Mouse (Mus musculus): Measurements from ENCODE around the gene Ube2g1. TPM values are rescaled to one million over a fixed set of nuclear protein-coding genes. Genes with fewer than 3 reads are reported as not detected.
"Not testable (repeated sequence)": the region's sequence is repeated elsewhere in the genome, so short reads cannot be mapped to it uniquely, and the experiment has no call there.

Ube2g1 gene
- polyA plus RNA-seq, 1 experiment from 2014 or later = 90.3 TPM

DNA sequence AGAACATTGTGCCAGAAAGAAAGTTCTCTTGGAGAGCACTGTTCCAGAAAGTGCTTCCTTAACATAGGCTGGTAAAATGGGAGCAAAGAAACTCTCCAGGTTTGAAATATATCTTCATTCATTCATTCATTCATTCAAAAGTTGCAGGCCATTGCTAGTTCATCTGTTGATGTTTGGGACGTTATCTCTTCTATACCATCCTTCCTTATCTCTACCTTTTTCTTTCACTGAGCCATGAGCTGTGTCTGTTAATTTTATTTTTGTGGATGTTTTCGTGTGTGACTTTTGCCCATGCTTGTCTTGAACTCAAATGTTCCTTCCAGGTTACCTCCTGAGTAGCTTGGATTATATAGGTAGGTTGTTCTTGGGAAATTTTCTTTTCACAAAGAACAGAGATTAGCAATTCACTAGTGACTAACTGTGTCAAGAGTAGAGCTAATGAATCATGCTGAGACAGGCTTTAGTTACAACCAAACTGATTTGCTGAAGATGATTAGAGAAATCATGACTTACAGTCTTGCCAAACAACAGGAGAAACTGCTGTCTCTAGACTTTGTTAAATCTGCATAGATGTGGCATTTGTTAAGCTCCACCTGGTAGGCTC is 89.4 kb downstream of the Ube2g1 start:
- Histone ChIP-seq H3K9me3 (no peaks in the 10 kb centered on the region), H3K36me3 (no peaks in the 10 kb centered on the region), H3K27me3 (no peaks in the 10 kb centered on the region), H3K9ac (no peak overlapping the region), H3K4me1 (peaks cover 1% of the 10 kb centered on the region), H3K4me3 (no peak overlapping the region), H3K27ac (no peak overlapping the region), H3K4me2 (replicated peaks) (no peak overlapping the region)
- 88% methylated on average over 2 of the region's 2 CpGs for WGBS
- no peak for ATAC-seq (ENCODE audit: insufficient number of reproducible peaks, insufficient read depth, low FRiP score, low TSS enrichment)

DNA sequence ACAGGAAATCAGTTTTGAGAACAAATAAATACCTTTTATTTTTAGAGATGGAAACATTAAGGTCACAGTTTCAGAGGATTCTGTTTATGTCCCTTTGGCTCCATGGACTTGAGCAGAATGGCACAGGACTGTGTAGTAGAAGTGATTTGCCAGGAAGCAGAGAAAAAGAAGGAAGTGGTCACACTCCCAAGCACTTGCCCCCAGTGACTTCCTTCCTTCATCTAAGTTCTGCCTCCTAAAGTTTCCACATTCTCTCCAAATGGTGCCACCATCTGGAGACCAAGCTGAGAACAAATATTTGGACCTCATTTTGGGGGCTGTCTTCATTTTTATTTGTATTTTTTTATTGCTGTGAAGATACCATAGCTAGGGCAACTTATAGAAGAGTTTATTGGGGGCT is 90.2 kb downstream of the Ube2g1 start:
- Histone ChIP-seq H3K36me3 (peaks cover 5% of the 10 kb centered on the region; the same call in 1 of the 2 replicates), H3K4me1 (no peaks in the 10 kb centered on the region), H3K9ac (no peak overlapping the region), H3K4me3 (no peak overlapping the region), H3K4me2 (replicated peaks) (no peak overlapping the region), H3K27ac (no peak overlapping the region), H3K9me3 (no peaks in the 10 kb centered on the region), H3K27me3 (no peaks in the 10 kb centered on the region)
- no peak for ATAC-seq (ENCODE audit: insufficient number of reproducible peaks, insufficient read depth, low FRiP score, low TSS enrichment)

- not testable (repeated sequence) for ATAC-seq (ENCODE audit: insufficient number of reproducible peaks, insufficient read depth, low FRiP score, low TSS enrichment); H3K4me2 ChIP-seq (replicated peaks); H3K4me1 ChIP-seq; H3K27me3 ChIP-seq; H3K27ac ChIP-seq; H3K4me3 ChIP-seq; H3K9ac ChIP-seq; H3K36me3 ChIP-seq; H3K9me3 ChIP-seq
- WGBS = 81% methylated on average over 2 of the region's 2 CpGs
Observed at GRCm38 (mm10) chr11:72705111-72705510, 98.0 kb downstream of the Ube2g1 start.

- Histone ChIP-seq H3K4me3 (no peak overlapping the region), H3K36me3 (peaks cover 23% of the 10 kb centered on the region), H3K4me1 (no peaks in the 10 kb centered on the region), H3K27ac (no peak overlapping the region), H3K9me3 (no peaks in the 10 kb centered on the region), H3K4me2 (replicated peaks) (no peak overlapping the region), H3K27me3 (no peaks in the 10 kb centered on the region), H3K9ac (no peak overlapping the region)
- 97% methylated on average over 5 of the region's 5 CpGs for WGBS
- no peak for ATAC-seq (ENCODE audit: insufficient number of reproducible peaks, insufficient read depth, low FRiP score, low TSS enrichment)
Observed at GRCm38 (mm10) chr11:72712721-72713120, 105.6 kb downstream of the Ube2g1 start.

- Histone ChIP-seq H3K27me3 (no peaks in the 10 kb centered on the region), H3K27ac (no peak overlapping the region), H3K9me3 (no peaks in the 10 kb centered on the region), H3K4me1 (no peaks in the 10 kb centered on the region), H3K36me3 (peaks cover 23% of the 10 kb centered on the region), H3K4me3 (no peak overlapping the region), H3K9ac (no peak overlapping the region), H3K4me2 (replicated peaks) (no peak overlapping the region)
- 84% methylated on average over 3 of the region's 3 CpGs for WGBS
- ATAC-seq (ENCODE audit: insufficient number of reproducible peaks, insufficient read depth, low FRiP score, low TSS enrichment) = no peak
Observed at GRCm38 (mm10) chr11:72718161-72718560, 111.1 kb downstream of the Ube2g1 start.

DNA sequence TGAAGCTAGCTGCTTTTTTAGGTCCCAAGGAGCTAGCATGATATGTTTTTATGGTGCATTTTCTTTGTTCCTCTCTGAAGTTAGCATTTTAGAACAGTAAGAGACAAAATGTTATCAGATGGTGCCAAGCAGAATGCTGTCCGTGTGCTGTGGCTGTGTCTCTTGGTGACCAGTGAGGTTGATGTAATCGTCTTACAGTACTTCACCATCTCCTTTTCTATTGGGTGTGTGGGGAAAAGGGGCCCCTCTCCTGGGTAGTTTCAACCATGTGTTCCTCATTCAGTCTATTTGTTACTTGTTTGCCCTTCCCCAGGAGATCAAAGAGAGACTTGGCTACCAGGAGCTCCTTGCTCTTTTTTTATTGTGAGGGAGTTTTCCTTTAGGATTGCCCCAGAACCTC is 116.1 kb downstream of the Ube2g1 start:
- no peaks in the 10 kb centered on the region for H3K9me3 ChIP-seq
- no peak overlapping the region for H3K27ac ChIP-seq
- no peak overlapping the region for H3K4me2 ChIP-seq (replicated peaks)
- H3K27me3 ChIP-seq = no peaks in the 10 kb centered on the region
- no peaks in the 10 kb centered on the region for H3K4me1 ChIP-seq
- WGBS = 41% methylated on average over 2 of the region's 2 CpGs
- no peak overlapping the region for H3K4me3 ChIP-seq
- H3K36me3 ChIP-seq = peaks cover 12% of the 10 kb centered on the region; the same call in 1 of the 2 replicates
- ATAC-seq (ENCODE audit: insufficient number of reproducible peaks, insufficient read depth, low FRiP score, low TSS enrichment) = no peak
- H3K9ac ChIP-seq = no peak overlapping the region

GRCm38 (mm10) chr11:72723871-72724270 is 116.8 kb downstream of the Ube2g1 start:
- no peak overlapping the region for H3K4me2 ChIP-seq (replicated peaks)
- no peak for ATAC-seq (ENCODE audit: insufficient number of reproducible peaks, insufficient read depth, low FRiP score, low TSS enrichment)
- H3K27me3 ChIP-seq = no peaks in the 10 kb centered on the region
- H3K9ac ChIP-seq = no peak overlapping the region
- H3K4me1 ChIP-seq = no peaks in the 10 kb centered on the region
- peaks cover 14% of the 10 kb centered on the region for H3K36me3 ChIP-seq
- no peak overlapping the region for H3K27ac ChIP-seq
- no peak overlapping the region for H3K4me3 ChIP-seq
- no peaks in the 10 kb centered on the region for H3K9me3 ChIP-seq

DNA sequence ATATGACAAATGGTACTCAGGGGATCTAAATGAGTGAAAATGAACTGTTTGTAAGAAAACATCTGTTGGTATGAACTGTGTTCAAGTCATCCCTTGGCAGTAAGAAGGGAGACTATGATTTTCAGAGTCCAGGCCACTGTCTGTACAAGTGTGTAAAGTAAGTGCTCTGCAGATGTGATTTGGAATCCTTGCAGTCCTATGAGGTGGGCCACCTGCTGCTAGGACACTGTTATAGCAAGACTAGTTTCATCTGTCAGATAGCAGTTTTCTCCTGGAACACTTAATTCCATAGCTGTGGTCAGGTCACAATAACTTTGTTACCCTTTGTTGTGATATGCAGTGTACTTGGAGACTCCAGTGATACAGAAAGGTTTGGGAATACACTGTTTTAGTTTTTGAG is 118.9 kb downstream of the Ube2g1 start:
- Histone ChIP-seq H3K27me3 (no peaks in the 10 kb centered on the region), H3K4me3 (no peak overlapping the region), H3K9ac (no peak overlapping the region), H3K4me2 (replicated peaks) (no peak overlapping the region), H3K4me1 (no peaks in the 10 kb centered on the region), H3K27ac (no peak overlapping the region), H3K36me3 (peaks cover 30% of the 10 kb centered on the region), H3K9me3 (no peaks in the 10 kb centered on the region)
- ATAC-seq (ENCODE audit: insufficient number of reproducible peaks, insufficient read depth, low FRiP score, low TSS enrichment) = no peak

DNA sequence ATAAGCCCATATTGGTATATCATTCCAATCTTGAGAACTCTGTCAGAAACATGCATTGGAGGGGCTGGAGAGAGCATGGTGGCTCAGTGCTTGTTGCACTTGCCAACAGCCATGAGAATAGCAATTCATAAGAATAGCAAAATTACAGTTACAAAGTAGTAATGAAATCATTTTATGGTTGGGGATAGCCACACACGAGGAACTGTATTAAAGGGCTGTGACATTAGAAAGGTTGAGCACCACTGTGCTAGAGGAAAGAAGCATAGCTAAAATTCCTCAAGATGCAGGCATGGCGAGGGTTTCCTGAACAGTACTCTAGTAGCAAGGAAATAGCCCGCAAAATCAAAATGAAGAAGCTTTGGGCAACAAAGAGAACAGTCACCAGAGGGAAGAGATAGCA is 126.7 kb downstream of the Ube2g1 start:
- no peaks in the 10 kb centered on the region for H3K27me3 ChIP-seq
- H3K9me3 ChIP-seq = no peaks in the 10 kb centered on the region
- no peaks in the 10 kb centered on the region for H3K4me1 ChIP-seq
- peaks cover 52% of the 10 kb centered on the region for H3K36me3 ChIP-seq
- ATAC-seq (ENCODE audit: insufficient number of reproducible peaks, insufficient read depth, low FRiP score, low TSS enrichment) = no peak
- H3K9ac ChIP-seq = no peak overlapping the region
- no peak overlapping the region for H3K27ac ChIP-seq
- no peak overlapping the region for H3K4me2 ChIP-seq (replicated peaks)
- no peak overlapping the region for H3K4me3 ChIP-seq
- WGBS = 91% methylated on average over 3 of the region's 3 CpGs

- no peak for ATAC-seq (ENCODE audit: insufficient number of reproducible peaks, insufficient read depth, low FRiP score, low TSS enrichment)
- WGBS = 85% methylated on average over 4 of the region's 4 CpGs
- Histone ChIP-seq H3K27me3 (no peaks in the 10 kb centered on the region), H3K9ac (no peak overlapping the region), H3K4me2 (replicated peaks) (no peak overlapping the region), H3K36me3 (peaks cover 52% of the 10 kb centered on the region), H3K4me3 (no peak overlapping the region), H3K27ac (no peak overlapping the region), H3K4me1 (no peaks in the 10 kb centered on the region), H3K9me3 (no peaks in the 10 kb centered on the region)
Observed at GRCm38 (mm10) chr11:72734840-72735518, 127.9 kb downstream of the Ube2g1 start.

GRCm38 (mm10) chr11:72735519-72735860 is 128.4 kb downstream of the Ube2g1 start:
- Histone ChIP-seq H3K27me3 (no peaks in the 10 kb centered on the region), H3K27ac (no peak overlapping the region), H3K36me3 (peaks cover 50% of the 10 kb centered on the region), H3K4me3 (no peak overlapping the region), H3K9ac (no peak overlapping the region), H3K4me1 (no peaks in the 10 kb centered on the region), H3K9me3 (no peaks in the 10 kb centered on the region), H3K4me2 (replicated peaks) (no peak overlapping the region)
- ATAC-seq (ENCODE audit: insufficient number of reproducible peaks, insufficient read depth, low FRiP score, low TSS enrichment) = no peak
- 86% methylated on average over 2 of the region's 2 CpGs for WGBS

Data from embryonic facial prominence, embryonic 12.5 days (tissue).